Mouse (Mus musculus): ENCODE measurements around the gene Tmem217.

Tmem217 gene

DNA sequence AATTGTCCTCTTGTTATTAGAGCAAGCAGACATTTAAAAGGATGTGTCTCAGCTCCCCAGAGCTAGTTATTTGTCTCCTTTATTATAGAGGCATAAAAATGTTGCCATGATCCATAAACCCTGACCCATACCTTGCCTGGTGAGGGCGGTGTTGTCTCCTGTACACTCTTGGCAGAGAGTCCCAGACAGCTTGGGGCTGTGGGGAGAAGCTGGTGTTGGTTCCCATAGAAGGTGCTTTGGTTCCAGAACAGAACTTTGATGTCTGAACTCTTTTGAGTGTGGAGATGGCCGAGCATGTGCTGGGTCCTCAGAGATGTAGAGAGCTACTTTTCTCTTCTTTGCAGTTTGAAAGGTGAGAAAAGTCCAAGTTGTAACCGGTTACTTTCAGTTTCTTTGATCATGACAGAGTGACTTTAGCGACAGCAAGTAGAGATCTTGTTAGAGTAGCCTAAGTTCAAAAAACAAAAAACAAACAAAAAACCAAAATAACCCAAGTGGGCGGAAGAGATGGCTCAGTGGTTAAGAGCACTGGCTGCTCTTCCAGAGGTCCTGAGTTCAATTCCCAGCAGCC, at the start of gene Tmem217:
Gene Tmem217 (minus strand): TSS at position 224 of the 571 bp plus-strand sequence.
- no peak for DNase-seq

DNA sequence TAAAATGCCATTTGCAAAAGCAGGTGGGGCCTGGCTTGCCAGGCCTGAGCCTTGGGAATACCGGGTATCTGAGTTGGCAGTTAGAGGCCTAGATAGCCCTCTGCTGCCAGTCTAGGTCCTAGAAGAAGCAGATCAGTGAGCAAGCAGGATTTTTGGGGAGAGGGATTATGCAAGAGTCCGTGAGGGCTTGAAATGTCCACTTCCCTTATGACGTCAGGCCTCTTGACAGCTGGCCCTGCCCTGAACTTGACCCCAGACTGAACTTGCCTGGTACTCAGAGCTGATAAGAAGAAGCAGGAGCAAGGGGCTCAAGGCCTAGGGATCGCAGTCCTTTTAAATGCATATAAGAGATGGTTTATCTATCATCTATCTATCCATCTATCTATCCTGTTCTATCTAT, 49.2 kb upstream of the Tmem217 start:
- DNase-seq: no peak

DNA sequence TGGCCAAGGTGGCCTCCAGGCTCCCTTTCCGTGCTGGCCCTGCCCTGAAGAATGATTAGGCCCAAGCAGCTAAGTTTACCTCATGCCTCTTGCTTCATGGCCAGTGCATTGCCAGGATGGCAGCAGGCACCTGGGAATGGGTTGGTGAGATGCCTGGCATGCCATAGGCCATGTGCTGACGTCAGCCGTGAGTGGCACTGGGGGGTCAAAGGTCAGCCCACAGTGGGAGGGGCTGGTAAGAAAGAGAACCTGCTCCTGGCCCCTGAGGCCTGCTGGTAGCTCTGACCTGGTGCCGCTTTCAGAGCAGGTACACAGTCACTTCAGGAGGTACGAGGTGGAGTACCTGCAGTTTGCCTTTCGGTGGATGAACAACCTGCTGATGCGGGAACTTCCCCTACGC, 47.4 kb upstream of the Tmem217 start:
- no peak for DNase-seq

DNA sequence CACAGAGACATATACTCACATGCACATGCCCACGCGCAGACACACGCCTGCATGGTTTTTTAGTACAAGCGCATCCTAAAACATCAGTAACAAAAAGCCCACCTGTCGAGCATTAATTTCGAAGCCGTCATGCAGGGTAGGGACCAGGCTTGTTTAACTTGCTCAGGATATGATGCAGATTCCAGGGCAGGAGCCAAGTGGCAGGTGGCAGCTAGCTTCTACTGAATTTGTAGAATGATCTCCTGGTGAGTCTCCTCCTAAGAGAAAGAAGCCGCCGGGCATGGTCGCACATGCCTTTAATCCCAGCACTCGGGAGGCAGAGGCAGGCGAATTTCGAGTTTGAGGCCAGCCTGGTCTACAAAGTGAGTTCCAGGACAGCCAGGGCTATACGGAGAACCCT, 46.9 kb upstream of the Tmem217 start:
- DNase-seq: no peak

DNA sequence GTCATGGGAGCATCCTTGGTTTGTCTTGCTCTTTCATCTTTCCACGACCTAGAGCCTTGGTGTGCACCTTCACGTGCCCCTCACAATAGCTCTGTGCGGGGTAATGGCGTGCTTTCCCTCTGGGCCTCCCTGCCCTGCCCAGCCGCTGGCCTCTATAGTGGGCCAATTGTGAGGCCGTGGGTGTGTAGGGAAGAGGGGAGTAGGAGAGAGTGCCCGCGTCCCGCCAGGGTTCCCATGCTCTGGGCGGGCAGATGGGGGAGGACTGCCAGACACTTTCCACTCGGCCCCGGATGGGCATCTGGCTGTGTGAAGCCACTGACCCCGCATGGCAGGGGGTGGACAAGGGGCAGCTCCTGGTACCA, 44.6 kb upstream of the Tmem217 start:
- no peak for DNase-seq

DNA sequence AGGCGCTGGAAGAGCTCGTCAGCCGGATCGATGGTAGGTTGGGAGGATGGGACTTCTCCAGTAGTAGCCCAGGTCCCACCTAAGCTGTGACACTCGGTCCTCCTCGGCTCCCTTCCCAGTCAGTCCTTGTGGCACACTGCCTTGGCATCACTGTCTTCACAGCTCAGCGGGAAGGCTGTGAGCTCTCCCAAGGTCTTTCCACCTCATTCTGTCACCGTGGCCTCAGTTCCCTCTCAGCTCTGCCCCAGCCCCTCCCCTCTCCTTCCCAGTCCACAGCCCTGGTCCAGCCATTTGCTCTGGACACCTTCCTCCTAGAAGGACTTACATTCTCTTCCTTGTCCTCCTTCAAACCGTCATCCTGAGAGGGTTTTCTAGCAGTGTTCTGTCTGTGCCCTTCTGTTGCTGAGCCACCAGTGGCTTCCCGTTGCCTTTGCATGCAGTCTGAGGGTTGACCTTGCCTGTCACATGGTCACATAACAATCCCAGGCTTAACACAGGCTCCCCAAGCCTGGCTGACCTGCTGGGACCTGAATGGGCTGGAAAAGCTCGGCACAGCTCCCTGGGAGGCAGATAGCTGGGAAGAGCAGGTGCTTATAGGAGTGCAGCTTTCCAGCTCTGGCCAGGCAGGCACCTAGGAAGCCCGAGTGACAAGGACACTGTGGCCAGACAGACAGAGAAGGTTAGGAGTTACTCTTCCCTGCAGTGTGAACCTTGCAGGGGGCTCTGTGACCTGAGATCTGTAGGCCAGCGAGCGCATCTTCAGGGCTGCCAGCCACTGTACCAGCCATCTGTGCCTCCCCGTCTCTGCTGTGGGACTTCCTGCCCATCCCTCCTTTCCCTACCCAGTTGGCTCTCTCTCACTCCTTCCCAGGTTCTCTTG, 43.9 kb upstream of the Tmem217 start:
- DNase-seq: no peak

DNA sequence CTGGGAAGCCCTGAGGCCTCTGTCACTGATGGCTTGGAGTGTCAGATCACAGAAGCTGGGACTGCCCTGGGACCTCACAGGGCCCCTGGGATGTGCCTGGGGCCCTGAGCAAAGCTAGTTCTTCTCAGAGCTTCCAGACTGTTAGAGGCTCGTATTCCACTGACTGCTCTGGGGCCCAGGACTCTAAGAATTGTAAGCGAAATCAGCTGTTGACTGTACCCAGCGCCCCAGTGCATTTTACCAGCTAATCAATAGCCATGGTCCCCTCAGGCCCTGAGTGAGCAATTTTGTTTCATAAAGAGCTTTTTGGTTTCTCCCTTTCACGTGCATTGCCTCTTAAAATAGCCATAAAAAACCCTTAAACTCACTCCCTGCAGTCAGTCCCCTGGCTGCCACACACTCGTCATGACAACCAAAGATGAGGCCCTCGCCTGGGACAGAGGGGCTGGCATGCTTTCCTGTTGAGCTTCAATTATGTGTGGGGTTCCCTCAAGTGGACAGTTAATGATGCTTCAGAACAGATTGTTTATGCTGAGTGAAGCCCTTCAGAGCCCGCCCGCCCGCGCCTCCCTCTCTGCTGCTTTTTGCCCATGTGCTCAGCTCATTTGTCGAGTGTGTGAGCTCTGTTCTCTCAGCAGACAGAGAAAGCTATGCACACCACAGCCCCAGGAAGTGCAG, 37.2 kb upstream of the Tmem217 start:
- DNase-seq: no peak

DNA sequence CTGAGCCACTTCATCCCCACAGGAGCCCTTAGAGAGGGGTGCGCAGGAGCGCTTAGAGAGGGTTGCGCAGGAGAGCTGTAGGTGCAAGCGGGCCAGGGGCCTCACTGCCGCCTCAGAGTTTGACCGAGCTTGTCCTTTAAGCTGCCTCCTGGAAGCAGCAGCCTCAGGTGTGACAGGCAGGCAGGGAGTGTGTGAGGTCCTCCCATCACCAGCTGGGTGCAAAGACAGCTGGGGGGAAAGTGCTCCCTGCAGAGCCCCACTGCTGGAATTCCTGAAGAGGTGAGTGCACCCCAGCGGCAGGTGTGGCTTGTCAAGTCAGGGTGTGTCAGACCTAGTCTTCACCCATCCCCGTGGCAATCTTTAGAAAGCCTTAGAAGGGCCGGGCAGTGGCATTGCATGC, 34.7 kb upstream of the Tmem217 start:
- DNase-seq: no peak

DNA sequence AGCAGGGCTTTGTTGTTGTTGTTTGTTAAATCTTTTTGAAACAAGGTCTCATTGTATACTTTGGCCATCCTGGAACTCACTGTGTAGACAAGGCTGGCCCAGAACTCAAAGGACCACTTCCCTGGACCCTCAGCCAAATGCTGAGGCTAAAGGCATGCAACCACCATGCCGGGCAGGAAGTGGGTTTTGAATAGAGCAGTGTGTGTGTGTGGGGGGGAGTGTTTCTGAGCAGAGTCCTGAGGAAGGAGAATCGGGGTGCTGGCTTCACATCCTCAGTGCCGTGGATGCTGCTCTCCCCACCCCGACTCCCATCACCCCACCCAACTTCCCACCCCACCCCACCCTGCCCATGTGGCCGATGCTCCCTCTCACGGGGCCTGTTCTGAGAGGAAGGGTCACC, 33.3 kb upstream of the Tmem217 start:
- DNase-seq: no peak

DNA sequence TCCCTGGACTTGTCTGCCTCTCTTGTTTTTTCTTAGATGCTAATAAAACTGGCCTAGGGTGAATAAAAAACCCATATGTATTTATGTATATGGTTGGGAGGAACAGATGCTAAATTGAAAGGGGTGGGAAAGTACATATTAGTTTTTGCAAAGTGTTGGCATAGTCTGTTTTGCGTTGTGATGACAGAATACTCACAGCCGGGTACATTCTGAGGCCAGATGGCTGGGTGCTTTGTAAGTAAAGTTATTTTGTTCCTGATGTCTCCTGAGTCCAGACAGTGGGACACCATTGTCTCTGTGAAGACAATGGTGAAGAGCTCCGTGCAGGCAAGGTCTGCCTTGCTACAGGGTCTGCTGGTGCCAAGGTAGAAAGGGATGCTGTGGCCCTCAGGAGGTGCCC, 32.6 kb upstream of the Tmem217 start:
- peak; percentile 54 for DNase-seq

DNA sequence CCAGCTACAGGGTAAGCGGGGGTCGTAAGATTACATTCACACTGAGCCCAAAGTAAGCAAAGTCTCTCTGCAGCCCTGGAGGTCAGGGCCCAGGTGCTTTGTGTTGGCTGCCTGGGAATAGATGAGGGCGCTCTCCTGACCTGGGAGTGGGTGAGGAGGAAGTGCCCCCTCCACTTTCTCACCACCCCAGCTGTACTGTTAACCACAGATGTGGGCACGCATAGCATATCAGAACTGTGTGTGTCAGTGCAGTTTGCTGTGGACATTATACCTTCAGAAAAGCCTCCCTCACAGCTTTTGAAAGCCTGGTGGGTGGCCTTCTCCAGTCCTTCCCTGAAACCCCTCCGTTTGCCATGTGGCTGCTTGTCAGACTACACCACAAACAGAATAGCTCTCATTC, 32.1 kb upstream of the Tmem217 start:
- DNase-seq: no peak

DNA sequence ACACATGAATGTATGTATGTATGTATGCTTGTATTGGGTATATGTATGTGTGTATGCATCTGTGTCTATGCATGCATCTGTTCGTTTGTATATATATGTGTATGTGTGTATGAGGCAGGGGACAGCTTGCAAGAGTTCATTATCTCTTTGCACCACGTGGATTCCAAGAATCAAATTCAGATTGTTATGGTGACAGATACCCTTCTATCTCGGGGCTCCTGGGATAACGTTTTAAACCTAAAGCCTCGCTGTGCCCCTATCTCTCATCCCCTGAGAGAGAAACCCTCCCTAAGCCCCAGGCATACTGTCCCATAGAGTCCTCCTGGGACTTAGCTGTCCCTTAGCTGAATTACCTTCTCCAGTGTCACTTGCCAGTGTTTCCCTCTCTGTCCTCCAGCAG, 31.4 kb upstream of the Tmem217 start:
- DNase-seq: no peak

DNA sequence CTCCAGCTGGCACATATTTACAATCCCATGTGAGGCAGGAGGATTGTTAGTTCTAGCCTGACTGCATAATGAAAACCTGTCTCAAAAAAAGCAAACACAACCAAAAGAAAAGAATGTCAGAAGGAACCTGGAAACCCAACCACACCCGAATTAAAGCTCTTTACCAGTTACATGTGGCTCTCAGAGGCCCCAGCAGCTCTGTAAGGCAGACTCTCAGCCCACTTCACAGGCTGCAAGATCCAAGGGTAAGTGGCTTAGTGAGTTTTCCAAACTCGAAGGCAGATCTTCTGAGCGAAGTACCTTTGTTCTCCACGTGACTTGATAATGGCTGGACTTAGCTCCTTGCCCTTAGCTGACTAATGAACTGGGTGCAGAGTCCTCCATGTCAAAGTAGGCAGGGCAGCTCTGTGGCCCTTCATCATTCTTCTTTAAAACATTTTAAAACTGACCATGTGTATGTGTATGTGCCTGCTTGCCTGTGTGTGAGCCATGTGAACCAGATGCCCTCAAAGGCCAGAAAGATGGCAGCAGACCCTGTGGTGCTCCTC, 27.5 kb upstream of the Tmem217 start:
- DNase-seq: no peak

DNA sequence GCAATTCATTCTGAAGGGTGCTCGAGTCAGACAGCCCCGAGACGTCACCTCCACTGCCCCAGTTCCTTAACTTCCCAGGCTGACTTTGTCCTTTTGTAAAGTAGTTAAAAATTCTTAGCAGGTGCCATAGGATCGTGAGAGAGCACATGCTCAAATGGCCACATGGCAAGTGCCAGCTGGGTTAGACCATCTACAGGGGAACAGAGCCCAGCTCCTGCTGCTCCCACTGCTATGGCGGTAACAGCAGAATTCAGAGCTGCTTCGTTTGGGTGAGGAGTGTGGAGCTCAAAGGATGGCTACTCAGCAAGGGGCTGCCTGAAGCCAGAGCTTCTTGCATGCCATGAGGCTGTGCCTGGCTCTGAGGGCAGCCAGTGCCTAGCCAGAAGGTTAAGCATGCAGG, 17.6 kb upstream of the Tmem217 start:
- DNase-seq: no peak

DNA sequence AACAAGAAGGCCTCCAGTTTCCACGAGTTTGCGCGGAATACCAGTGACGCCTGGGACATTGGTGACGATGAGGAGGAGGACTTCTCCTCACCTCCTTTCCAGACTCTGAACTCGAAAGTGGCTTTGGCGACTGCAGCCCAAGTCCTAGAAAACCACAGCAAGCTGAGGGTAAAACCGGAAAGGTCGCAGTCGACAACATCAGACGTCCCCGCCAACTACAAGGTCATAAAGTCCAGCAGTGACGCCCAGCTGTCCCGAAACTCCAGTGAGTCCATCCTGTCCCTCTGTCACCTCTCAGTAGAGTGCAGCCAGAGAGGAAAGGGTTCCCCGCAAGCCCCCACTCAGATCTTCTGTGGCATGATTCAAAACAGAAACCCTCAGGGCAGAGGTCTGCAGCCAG, 16.2 kb upstream of the Tmem217 start:
- no peak for DNase-seq

DNA sequence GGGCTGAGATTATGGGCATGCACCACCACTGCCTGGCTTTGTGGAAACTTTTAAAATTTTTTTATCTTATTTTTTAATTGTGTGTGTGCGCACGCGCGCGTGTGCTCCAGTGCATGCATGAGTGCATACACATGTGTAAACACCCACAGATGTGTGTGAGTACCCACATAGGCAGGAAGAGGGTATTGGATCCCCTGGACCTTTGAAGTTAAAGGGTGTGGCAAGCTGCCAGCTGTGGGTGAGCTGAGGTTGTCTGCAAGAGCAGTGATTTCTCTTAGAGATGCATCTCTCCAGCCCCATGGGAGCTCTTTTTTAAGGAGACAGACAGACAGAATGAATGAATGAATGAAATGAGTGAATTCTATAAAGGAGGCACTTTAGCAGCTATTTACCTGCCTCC, 13.3 kb upstream of the Tmem217 start:
- DNase-seq: no peak

DNA sequence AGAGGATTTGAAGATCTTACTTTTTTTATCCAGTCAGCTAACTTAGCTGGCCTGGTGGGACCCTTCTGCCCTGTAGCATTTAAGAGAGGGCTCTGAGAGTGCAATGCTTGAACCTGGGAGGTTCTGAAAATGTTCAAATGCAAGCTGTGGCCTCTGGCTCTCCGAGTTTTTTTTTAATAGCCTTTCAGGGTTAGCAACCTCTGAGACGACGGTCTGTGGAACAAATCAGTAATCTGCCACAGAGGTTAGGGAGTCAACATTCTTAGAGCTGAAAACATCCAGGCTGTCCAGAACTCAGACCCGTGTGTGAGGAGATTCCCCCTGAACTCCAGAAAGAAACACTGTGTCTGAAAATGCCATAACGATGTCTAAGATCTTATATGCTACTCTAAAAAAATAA, 6.3 kb upstream of the Tmem217 start:
- DNase-seq: no peak

DNA sequence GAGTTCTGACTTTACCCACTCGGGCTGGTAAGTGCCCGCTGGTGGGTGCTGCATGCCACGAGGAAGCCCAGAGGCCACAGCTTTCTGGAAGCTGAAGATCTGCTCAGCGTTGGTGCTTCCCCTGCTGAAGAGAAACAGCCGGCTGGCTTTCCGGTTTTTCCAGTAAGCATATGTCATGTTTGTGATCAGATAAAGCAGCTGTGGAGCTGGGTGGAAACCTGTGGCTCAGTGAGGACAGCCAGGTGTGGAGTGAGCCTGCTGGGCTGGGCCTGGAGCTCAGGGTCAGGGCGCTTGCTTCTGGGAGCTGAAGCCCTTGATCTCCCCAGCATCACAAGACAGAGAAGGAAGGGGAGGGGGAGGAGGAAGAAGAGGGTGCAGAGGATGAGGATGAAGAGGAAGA, 4.7 kb upstream of the Tmem217 start:
- DNase-seq: no peak

DNA sequence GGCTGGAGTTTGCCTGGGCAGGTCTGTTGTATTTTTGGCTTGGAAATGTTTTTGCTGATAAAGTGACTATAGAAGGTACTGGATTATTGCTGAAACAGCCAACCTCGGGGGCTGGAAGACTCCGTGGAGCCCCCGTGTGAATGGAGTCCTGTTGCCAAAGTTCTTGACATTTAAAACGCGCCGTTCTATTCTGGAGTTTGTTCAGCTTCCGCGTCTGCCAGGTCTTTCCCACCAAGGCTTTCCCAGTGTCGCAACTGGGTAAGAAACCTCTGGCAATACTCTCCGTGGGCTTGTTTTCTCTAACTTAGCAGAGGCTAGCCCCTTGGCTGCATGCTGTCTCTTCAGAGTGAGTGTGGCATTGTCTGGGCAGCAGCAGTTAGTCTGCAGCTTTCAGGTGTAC, 4.3 kb upstream of the Tmem217 start:
- DNase-seq: no peak

DNA sequence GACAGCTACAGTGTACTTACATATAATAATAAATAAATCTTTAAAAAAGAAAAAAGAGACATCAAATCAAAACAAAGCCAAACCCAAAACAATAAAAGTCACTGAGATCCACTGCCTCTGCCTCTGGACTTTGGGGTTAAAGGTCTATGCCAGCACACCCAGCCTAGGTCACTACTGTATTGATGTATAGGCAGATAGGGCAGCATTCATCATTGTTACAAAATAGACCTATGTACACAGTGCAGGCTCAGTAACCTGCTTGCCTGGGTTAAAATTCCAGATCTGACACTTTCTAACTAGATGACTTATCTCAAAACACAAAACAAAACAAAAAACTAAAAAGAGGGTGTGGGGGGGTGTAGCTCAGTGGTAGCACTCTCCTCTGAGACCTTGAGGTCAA, 2.0 kb upstream of the Tmem217 start:
- DNase-seq: no peak

DNA sequence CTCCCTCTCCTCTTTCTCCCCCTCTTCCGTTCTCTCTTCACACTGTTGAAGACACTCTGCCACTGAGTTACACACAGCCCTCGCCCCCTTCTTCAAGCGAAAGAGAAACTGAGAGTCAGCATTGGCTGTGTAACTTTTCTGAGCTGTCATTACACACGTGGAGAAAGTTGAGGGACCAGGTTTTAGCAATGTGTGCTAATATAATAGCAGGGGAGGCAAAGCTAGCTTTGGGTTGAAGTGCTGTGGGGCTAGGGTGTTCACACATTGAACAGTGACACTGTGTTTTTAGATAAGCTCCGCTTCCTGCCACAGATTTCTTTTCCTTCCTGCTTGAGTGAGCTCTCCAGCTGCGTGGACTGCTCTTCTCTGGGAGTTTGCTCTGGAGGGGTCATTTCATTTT, 1.2 kb downstream of the Tmem217 start:
- no peak for DNase-seq

DNA sequence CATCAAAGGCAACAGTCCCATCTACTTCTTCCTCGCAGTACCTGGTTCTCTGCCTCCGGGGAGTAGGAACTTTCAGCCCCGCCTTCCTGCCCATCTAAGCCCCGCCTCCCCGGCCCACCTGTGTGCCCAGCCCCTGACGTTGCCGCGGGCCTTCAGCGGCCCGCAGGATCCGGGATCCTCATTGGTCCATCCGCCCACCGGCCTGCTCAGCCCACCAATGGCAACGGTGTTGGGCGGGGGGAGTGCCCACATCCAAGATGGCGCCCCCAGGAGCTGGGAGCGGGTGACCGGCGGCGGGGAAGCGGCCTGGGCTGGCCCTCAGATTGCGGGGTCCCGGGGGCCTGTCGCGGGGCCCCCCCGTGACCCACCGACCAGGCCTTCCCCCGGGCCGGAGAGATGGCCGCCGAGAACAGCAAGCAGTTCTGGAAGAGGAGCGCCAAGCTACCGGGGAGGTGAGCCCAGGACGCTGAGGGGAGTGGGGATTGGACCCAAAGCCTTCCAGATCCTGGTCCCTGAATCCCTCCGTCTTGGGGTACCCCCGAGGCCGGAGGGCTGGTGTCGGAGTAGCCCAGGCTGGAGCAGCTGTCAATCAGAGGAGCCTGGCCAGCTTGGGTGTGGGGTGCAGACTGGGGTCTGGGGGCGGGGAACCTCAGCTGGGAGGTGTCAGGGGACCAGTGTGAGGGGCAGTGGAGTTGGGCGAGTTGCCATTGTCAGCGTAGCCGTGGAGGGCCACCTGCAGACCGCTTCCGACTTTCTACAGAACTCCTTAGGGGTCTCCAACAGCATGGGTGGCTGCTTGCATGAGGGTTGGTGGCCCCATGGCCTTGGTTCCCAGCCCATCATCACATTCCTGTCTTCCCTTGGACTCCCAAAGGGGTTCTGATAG, 2.4 kb downstream of the Tmem217 start, which contains the start of the genes Gm17657 and Tbc1d22b:
Gene Gm17657 (minus strand): TSS at position 96 of the 886 bp plus-strand sequence.
Gene Tbc1d22b (plus strand): TSS at position 243 of the 886 bp plus-strand sequence.
- peak; percentile 96 for DNase-seq

DNA sequence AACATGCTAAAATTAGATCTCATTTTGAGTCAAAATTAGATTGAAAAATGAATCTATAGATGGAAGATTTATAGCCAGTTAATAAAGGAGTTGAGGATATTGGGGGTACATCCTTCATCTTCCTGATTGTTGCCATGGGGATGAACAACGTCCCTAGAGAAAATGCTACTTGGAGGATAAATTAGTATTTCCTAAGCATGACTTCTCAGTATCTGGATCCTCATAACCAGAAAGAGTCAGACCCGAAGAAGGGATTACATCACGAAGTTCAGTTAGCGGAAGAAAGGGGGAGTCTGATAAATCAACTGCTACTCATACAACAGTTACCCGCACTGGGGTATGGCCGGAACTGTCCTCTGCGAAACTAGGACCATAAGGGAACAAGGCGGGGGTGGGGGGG, 3.2 kb downstream of the Tmem217 start:
- DNase-seq: no peak
